Mouse (Mus musculus): Measurements from ENCODE around the gene Wwc1. TPM values are rescaled to one million over a fixed set of nuclear protein-coding genes. Genes with fewer than 3 reads are reported as not detected.
"Not testable (repeated sequence)": the region's sequence is repeated elsewhere in the genome, so short reads cannot be mapped to it uniquely, and the experiment has no call there.

Wwc1 gene
- total and polyA plus RNA-seq, 2 experiments from 2014 or later: 9.2 to 11.9 TPM

GRCm38 (mm10) chr11:35852731-35853130 lies 127.6 kb downstream of the Wwc1 start:
- TF ChIP-seq CTCF (IDR thresholded peaks at IDR 0.05): peak; percentile 66
- Histone ChIP-seq H3K4me3 (ENCODE audit: low read depth, low read length) (no peak overlapping the region), H3K9me3 (ENCODE audit: low read length) (no peaks in the 10 kb centered on the region), H3K9ac (replicated peaks; ENCODE audit: low read length, poor library complexity, severe bottlenecking) (no peak overlapping the region), H3K27ac (ENCODE audit: low read depth, low read length) (no peak overlapping the region), H3K36me3 (ENCODE audit: insufficient read depth, low read length) (peaks cover 9% of the 10 kb centered on the region; the same call in 1 of the 2 replicates), H3K27me3 (ENCODE audit: insufficient read depth, low read length) (no peaks in the 10 kb centered on the region), H3K4me1 (ENCODE audit: insufficient read depth, low read length) (peaks cover 12% of the 10 kb centered on the region; the same call in 1 of the 2 replicates), H3K4me2 (ENCODE audit: low read depth, low read length, poor library complexity, severe bottlenecking) (no peak overlapping the region)
- WGBS: 57% methylated on average over 4 of the region's 4 CpGs
- DNase-seq (ENCODE audit: low spot score): peak; percentile 65
- ATAC-seq (ENCODE audit: low FRiP score): no peak

GRCm38 (mm10) chr11:35844299-35844698 lies 136.0 kb downstream of the Wwc1 start:
- DNase-seq (ENCODE audit: low spot score) (no peak), ATAC-seq (ENCODE audit: low FRiP score) (no peak)
- no peak overlapping the region for H3K9ac ChIP-seq (replicated peaks; ENCODE audit: low read length, poor library complexity, severe bottlenecking)
- no peak overlapping the region for H3K27ac ChIP-seq (ENCODE audit: low read depth, low read length)
- H3K36me3 ChIP-seq (ENCODE audit: insufficient read depth, low read length): peaks cover 13% of the 10 kb centered on the region
- no peak overlapping the region for H3K4me2 ChIP-seq (ENCODE audit: low read depth, low read length, poor library complexity, severe bottlenecking)
- H3K27me3 ChIP-seq (ENCODE audit: insufficient read depth, low read length): no peaks in the 10 kb centered on the region
- no peak for TF ChIP-seq CTCF (IDR thresholded peaks at IDR 0.05)
- no peaks in the 10 kb centered on the region for H3K4me1 ChIP-seq (ENCODE audit: insufficient read depth, low read length)
- no peak overlapping the region for H3K4me3 ChIP-seq (ENCODE audit: low read depth, low read length)
- 87% methylated on average over 9 of the region's 9 CpGs for WGBS
- H3K9me3 ChIP-seq (ENCODE audit: low read length): no peaks in the 10 kb centered on the region

- H3K9me3 ChIP-seq (ENCODE audit: low read length); H3K27me3 ChIP-seq (ENCODE audit: insufficient read depth, low read length); H3K9ac ChIP-seq (replicated peaks; ENCODE audit: low read length, poor library complexity, severe bottlenecking); H3K27ac ChIP-seq (ENCODE audit: low read depth, low read length); H3K4me3 ChIP-seq (ENCODE audit: low read depth, low read length); H3K4me1 ChIP-seq (ENCODE audit: insufficient read depth, low read length); DNase-seq (ENCODE audit: low spot score); H3K4me2 ChIP-seq (ENCODE audit: low read depth, low read length, poor library complexity, severe bottlenecking); ATAC-seq (ENCODE audit: low FRiP score): not testable (repeated sequence)
- H3K36me3 ChIP-seq (ENCODE audit: insufficient read depth, low read length): peaks cover 13% of the 10 kb centered on the region
- 83% methylated on average over 4 of the region's 4 CpGs for WGBS
- 0 out of 2 replicates have a peak, but pooled peaks have one; percentile 3 for TF ChIP-seq CTCF (IDR thresholded peaks at IDR 0.05)
These were observed 137.8 kb downstream of the Wwc1 start for GRCm38 (mm10) chr11:35842560-35842959.

GRCm38 (mm10) chr11:35841738-35842325 lies 138.5 kb downstream of the Wwc1 start:
- Histone ChIP-seq H3K27ac (ENCODE audit: low read depth, low read length) (no peak overlapping the region), H3K9me3 (ENCODE audit: low read length) (no peaks in the 10 kb centered on the region), H3K9ac (replicated peaks; ENCODE audit: low read length, poor library complexity, severe bottlenecking) (no peak overlapping the region), H3K27me3 (ENCODE audit: insufficient read depth, low read length) (no peaks in the 10 kb centered on the region), H3K4me2 (ENCODE audit: low read depth, low read length, poor library complexity, severe bottlenecking) (no peak overlapping the region), H3K4me3 (ENCODE audit: low read depth, low read length) (no peak overlapping the region), H3K4me1 (ENCODE audit: insufficient read depth, low read length) (no peaks in the 10 kb centered on the region), H3K36me3 (ENCODE audit: insufficient read depth, low read length) (peaks cover 13% of the 10 kb centered on the region; the same call in 1 of the 2 replicates)
- DNase-seq (ENCODE audit: low spot score) (no peak), ATAC-seq (ENCODE audit: low FRiP score) (no peak)
- TF ChIP-seq CTCF (IDR thresholded peaks at IDR 0.05): no peak
- WGBS: 85% methylated on average over 21 of the region's 21 CpGs

- H3K4me1 ChIP-seq (ENCODE audit: insufficient read depth, low read length); H3K27ac ChIP-seq (ENCODE audit: low read depth, low read length); H3K4me3 ChIP-seq (ENCODE audit: low read depth, low read length); H3K4me2 ChIP-seq (ENCODE audit: low read depth, low read length, poor library complexity, severe bottlenecking); H3K9ac ChIP-seq (replicated peaks; ENCODE audit: low read length, poor library complexity, severe bottlenecking); ATAC-seq (ENCODE audit: low FRiP score); H3K9me3 ChIP-seq (ENCODE audit: low read length); H3K27me3 ChIP-seq (ENCODE audit: insufficient read depth, low read length); DNase-seq (ENCODE audit: low spot score): not testable (repeated sequence)
- peaks cover 10% of the 10 kb centered on the region; the same call in 1 of the 2 replicates for H3K36me3 ChIP-seq (ENCODE audit: insufficient read depth, low read length)
- WGBS: 95% methylated on average over 4 of the region's 4 CpGs
These were observed 139.5 kb downstream of the Wwc1 start for GRCm38 (mm10) chr11:35840806-35841205.

GRCm38 (mm10) chr11:35840282-35840681 lies 140.0 kb downstream of the Wwc1 start:
- Histone ChIP-seq H3K27ac (ENCODE audit: low read depth, low read length) (no peak overlapping the region), H3K36me3 (ENCODE audit: insufficient read depth, low read length) (peaks cover 10% of the 10 kb centered on the region; the same call in 1 of the 2 replicates), H3K27me3 (ENCODE audit: insufficient read depth, low read length) (no peaks in the 10 kb centered on the region), H3K9ac (replicated peaks; ENCODE audit: low read length, poor library complexity, severe bottlenecking) (no peak overlapping the region), H3K9me3 (ENCODE audit: low read length) (no peaks in the 10 kb centered on the region), H3K4me3 (ENCODE audit: low read depth, low read length) (no peak overlapping the region), H3K4me2 (ENCODE audit: low read depth, low read length, poor library complexity, severe bottlenecking) (no peak overlapping the region), H3K4me1 (ENCODE audit: insufficient read depth, low read length) (no peaks in the 10 kb centered on the region)
- DNase-seq (ENCODE audit: low spot score) (no peak), ATAC-seq (ENCODE audit: low FRiP score) (no peak)
- TF ChIP-seq CTCF (IDR thresholded peaks at IDR 0.05): peak; percentile 61
- WGBS: 81% methylated on average over 7 of the region's 7 CpGs
